Mouse (Mus musculus): ENCODE data around the gene Rap2b.

The Rap2b gene

GRCm38 (mm10) chr3:61361338-61361737 is at the start of gene Rap2b:
Rap2b (plus strand) TSS chr3:61361638.
- in situ Hi-C loops (cut with MboI, MseI): loop anchor here in 1 of 2 experiments (25.0 kb wide), 1 partner anchor 949 kb away; no protein-coding TSS in a partner anchor

- in situ Hi-C loops (cut with MboI, MseI): loop anchor here in 1 of 2 experiments (5.0 kb wide), 1 partner anchor 98 kb away; no protein-coding TSS in a partner anchor
Observed at GRCm38 (mm10) chr3:61315002-61315401, 46.4 kb upstream of the Rap2b start.

- in situ Hi-C loops (cut with MboI, MseI): no loop called here
Observed at GRCm38 (mm10) chr3:61320031-61320430, 41.4 kb upstream of the Rap2b start.

- in situ Hi-C loops (cut with MboI, MseI): no loop called here
Observed at GRCm38 (mm10) chr3:61321632-61322031, 39.8 kb upstream of the Rap2b start.

- in situ Hi-C loops (cut with MboI, MseI): no loop called here
Observed at GRCm38 (mm10) chr3:61336205-61336604, 25.2 kb upstream of the Rap2b start.

- in situ Hi-C loops (cut with MboI, MseI): no loop called here
Observed at GRCm38 (mm10) chr3:61337230-61337629, 24.2 kb upstream of the Rap2b start.

GRCm38 (mm10) chr3:61340321-61340720 is 21.1 kb upstream of the Rap2b start:
- in situ Hi-C loops (cut with MboI, MseI): no loop called here

GRCm38 (mm10) chr3:61344031-61344430 is 17.4 kb upstream of the Rap2b start:
- in situ Hi-C loops (cut with MboI, MseI): no loop called here

GRCm38 (mm10) chr3:61345636-61346035 is 15.8 kb upstream of the Rap2b start:
- in situ Hi-C loops (cut with MboI, MseI): no loop called here

GRCm38 (mm10) chr3:61348036-61348614 is 13.3 kb upstream of the Rap2b start:
- in situ Hi-C loops (cut with MboI, MseI): no loop called here

- in situ Hi-C loops (cut with MboI, MseI): no loop called here
Observed at GRCm38 (mm10) chr3:61349433-61349832, 12.0 kb upstream of the Rap2b start.

- in situ Hi-C loops (cut with MboI, MseI): loop anchor here in 1 of 2 experiments (25.0 kb wide), 1 partner anchor 943 kb away; no protein-coding TSS in a partner anchor
Observed at GRCm38 (mm10) chr3:61355464-61355863, 6.0 kb upstream of the Rap2b start.

GRCm38 (mm10) chr3:61358107-61358506 is 3.3 kb upstream of the Rap2b start:
- in situ Hi-C loops (cut with MboI, MseI): loop anchor here in 1 of 2 experiments (25.0 kb wide), 1 partner anchor 946 kb away; no protein-coding TSS in a partner anchor

GRCm38 (mm10) chr3:61358756-61359293 is 2.6 kb upstream of the Rap2b start:
- in situ Hi-C loops (cut with MboI, MseI): loop anchor here in 1 of 2 experiments (25.0 kb wide), 1 partner anchor 947 kb away; no protein-coding TSS in a partner anchor

- in situ Hi-C loops (cut with MboI, MseI): loop anchor here in 1 of 2 experiments (25.0 kb wide), 1 partner anchor 950 kb away; no protein-coding TSS in a partner anchor
Observed at GRCm38 (mm10) chr3:61362821-61363160, 1.4 kb downstream of the Rap2b start.

GRCm38 (mm10) chr3:61363161-61363988 is 1.9 kb downstream of the Rap2b start:
- in situ Hi-C loops (cut with MboI, MseI): loop anchor here in 1 of 2 experiments (25.0 kb wide), 1 partner anchor 951 kb away; no protein-coding TSS in a partner anchor

- in situ Hi-C loops (cut with MboI, MseI): loop anchor here in 1 of 2 experiments (25.0 kb wide), 1 partner anchor 952 kb away; no protein-coding TSS in a partner anchor
Observed at GRCm38 (mm10) chr3:61363989-61364660, 2.7 kb downstream of the Rap2b start.

GRCm38 (mm10) chr3:61364661-61364977 is 3.2 kb downstream of the Rap2b start:
- in situ Hi-C loops (cut with MboI, MseI): loop anchor here in 1 of 2 experiments (25.0 kb wide), 1 partner anchor 952 kb away; no protein-coding TSS in a partner anchor

GRCm38 (mm10) chr3:61364978-61365778 is 3.7 kb downstream of the Rap2b start:
- in situ Hi-C loops (cut with MboI, MseI): loop anchor here (5.0 to 25.0 kb wide), 2 partner anchors 953 to 1238 kb away; no protein-coding TSS in a partner anchor

- in situ Hi-C loops (cut with MboI, MseI): loop anchor here (5.0 to 25.0 kb wide), 2 partner anchors 954 to 1239 kb away; no protein-coding TSS in a partner anchor
Observed at GRCm38 (mm10) chr3:61365779-61366373, 4.4 kb downstream of the Rap2b start, which contains the start of gene B430305J03Rik. B430305J03Rik (minus strand) TSS chr3:61365951.

Measured in T-helper 17 cell (primary cell).